Mouse (Mus musculus) bone marrow macrophage, adult 2 months (primary cell): ENCODE results near the gene Myl10.

Source experiments
- CTCF ChIP-seq: IDR thresholded peaks from 2 replicates; pipeline ENCODE4 v1.5.1; 2012; ENCODE audit warnings: low read depth, mild to moderate bottlenecking, low read length, moderate library complexity
- POLR2A ChIP-seq: IDR thresholded peaks from 2 replicates; pipeline ENCODE4 v1.6.1; 2012; ENCODE audit warnings: mild to moderate bottlenecking, low read depth, low read length, borderline replicate concordance

DNA sequence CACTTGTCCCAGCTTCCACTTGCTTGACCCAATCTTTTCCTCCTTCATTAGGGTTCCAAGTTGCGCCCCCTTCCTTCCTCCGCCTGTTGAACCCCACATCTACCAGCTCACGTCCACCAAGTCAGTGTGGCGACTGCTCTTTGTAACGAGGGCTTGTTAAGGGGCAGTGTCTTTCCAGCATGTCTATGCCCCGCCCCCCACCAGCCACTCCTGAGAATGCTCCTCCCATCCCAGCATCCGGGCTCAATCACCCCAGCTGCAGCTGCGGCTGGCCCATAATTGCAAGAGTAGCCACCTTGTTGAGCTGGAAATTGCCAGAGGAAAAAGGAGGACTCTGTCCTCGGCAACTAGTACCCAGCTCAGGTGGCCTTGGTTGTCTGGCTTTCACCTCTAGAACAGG, 53.6 kb downstream of the Myl10 start:
- TF ChIP-seq CTCF (no peak), POLR2A (no peak)
